Mouse (Mus musculus) lung, postnatal 0 days (tissue): ENCODE results near the gene Tm4sf5. TPM values are rescaled to one million over a fixed set of nuclear protein-coding genes. Genes with fewer than 3 reads are reported as not detected.

Source experiments
- ATAC-seq: fragments of 200-750 bp; cut with Nextera tagmentation; 2 replicates; pipeline ENCODE4 v1.8.0; 2017; ENCODE audit warnings: moderate library complexity
- DNase-seq: peaks from one replicate; pipeline ENCODE4 v3.0.0-alpha.2; 2016; ENCODE audit warnings: low spot score
- H3K27ac ChIP-seq: fragments of 300-500 bp; sonication (generic); 2 replicates; pipeline ENCODE4 v1.5.1; 2014; ENCODE audit warnings: antibody characterized with exemption, mild to moderate bottlenecking, low read length, mixed read lengths
- H3K27me3 ChIP-seq: fragments of 300-500 bp; sonication (generic); replicated peaks from 2 replicates; pipeline ENCODE4 v1.6.1; 2014; ENCODE audit warnings: low read length, mixed read lengths; ENCODE audit not compliant: insufficient read depth
- H3K36me3 ChIP-seq: fragments of 300-500 bp; sonication (generic); 2 replicates; pipeline ENCODE4 v1.6.1; 2014; ENCODE audit warnings: low read length, mixed read lengths; ENCODE audit not compliant: insufficient read depth
- H3K4me1 ChIP-seq: fragments of 300-500 bp; sonication (generic); 2 replicates; pipeline ENCODE4 v1.6.1; 2014; ENCODE audit warnings: antibody characterized with exemption, low read depth, low read length, mixed read lengths; ENCODE audit not compliant: insufficient read depth
- H3K4me2 ChIP-seq: fragments of 300-500 bp; sonication (generic); replicated peaks from 2 replicates; pipeline ENCODE4 v1.6.1; 2014; ENCODE audit warnings: low read depth, mild to moderate bottlenecking, low read length, moderate library complexity, mixed read lengths
- H3K4me3 ChIP-seq: fragments of 300-500 bp; sonication (generic); 2 replicates; pipeline ENCODE4 v1.5.1; 2014; ENCODE audit warnings: low read depth, low read length
- H3K9ac ChIP-seq: fragments of 300-500 bp; sonication (generic); replicated peaks from 2 replicates; pipeline ENCODE4 v1.6.1; 2014; ENCODE audit warnings: low read depth, mild to moderate bottlenecking
- H3K9me3 ChIP-seq: fragments of 300-500 bp; sonication (generic); 2 replicates; pipeline ENCODE4 v1.6.1; 2016; ENCODE audit warnings: low read length, mixed read lengths
- CTCF ChIP-seq: IDR thresholded peaks from 2 replicates; pipeline ENCODE4 v1.5.1; 2016; ENCODE audit warnings: antibody characterized with exemption, mild to moderate bottlenecking
- EP300 ChIP-seq: IDR thresholded peaks from 2 replicates; pipeline ENCODE4 v1.6.1; 2016; ENCODE audit warnings: antibody characterized with exemption, mild to moderate bottlenecking, control low read depth
- WGBS: fragments of 180-500 bp; shearing (Covaris S2); extraction: QIAGEN DNeasy Blood & Tissue Kit; methylation state at CpG from one replicate; pipeline ENCODE4 v1.1.7; 2014; 5-methylcytosine and 5-hydroxymethylcytosine counted together
- polyA plus RNA-seq: library from polyadenylated mRNA; unstranded; fragments of >200 nt; fragmentation: Nextera tagmentation; extraction: Ambion mirVana; gene quantifications from 2 replicates; pipeline ENCODE4 v1.2.1, GENCODE M21; 2015

Tm4sf5 gene
- polyA plus RNA-seq, 1 experiment from 2014 or later = 2.6 TPM

DNA sequence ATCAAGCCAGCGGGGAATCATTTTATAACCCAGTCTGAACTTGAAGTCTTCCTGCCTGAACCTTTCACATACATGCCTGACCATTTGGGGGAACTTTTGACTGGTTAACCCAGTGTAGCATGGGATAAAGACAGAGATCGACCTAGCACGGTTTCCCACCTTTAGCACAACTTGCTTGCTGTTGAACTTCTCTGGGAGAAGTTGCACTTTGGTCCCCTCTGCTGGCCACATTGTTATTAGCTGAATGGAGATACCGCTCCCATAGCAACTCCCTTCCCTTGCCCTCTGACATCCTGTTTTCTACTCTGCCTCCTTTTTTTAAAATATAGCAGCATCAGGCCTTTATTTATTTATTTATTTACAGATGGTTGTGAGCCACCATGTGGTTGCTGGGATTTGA lies 1.3 kb downstream of the Tm4sf5 start:
- Histone ChIP-seq H3K27ac (no peak overlapping the region), H3K4me3 (no peak overlapping the region), H3K4me1 (no peaks in the 10 kb centered on the region), H3K9me3 (no peaks in the 10 kb centered on the region), H3K9ac (no peak overlapping the region), H3K4me2 (0 out of 2 replicates have a peak overlapping the region, but pooled peaks have one; percentile 17), H3K36me3 (no peaks in the 10 kb centered on the region), H3K27me3 (no peaks in the 10 kb centered on the region)
- TF ChIP-seq EP300 = no peak
- peak; percentile 87 for TF ChIP-seq CTCF
- WGBS = 13% methylated on average over 4 of the region's 4 CpGs
- DNase-seq (peak; percentile 85), ATAC-seq (peak; percentile 59)

DNA sequence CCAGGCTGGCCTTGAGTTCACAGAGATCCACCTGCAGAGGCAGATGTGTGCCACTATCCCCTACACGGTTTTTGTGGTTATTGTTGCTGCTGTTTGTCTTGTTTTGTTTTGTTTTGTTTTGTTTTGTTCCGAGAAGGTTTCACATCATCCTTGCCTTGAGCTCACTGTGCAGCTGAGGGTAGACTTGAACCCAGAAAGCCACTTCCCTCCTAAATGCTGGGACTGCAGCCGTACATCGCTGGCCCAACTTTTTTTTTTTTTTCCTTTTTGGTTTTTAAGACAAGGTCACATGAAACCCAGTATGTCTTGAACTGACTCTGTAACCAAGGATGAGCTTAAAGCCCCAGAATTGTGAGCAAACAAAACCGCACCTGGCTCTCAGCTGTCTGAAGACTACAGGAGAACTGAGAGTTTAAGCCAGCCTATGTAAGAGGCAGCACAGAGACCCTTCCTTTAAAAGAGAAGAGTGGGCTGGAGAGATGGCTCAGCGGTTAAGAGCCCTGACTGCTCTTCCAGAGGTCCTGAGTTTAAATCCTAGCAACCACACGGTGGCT lies 2.0 kb downstream of the Tm4sf5 start:
- WGBS = 64% methylated on average over 7 of the region's 7 CpGs
- ATAC-seq = no peak
- Histone ChIP-seq H3K27ac (no peak overlapping the region), H3K4me1 (no peaks in the 10 kb centered on the region), H3K9ac (no peak overlapping the region), H3K4me2 (no peak overlapping the region), H3K27me3 (no peaks in the 10 kb centered on the region), H3K4me3 (no peak overlapping the region), H3K36me3 (no peaks in the 10 kb centered on the region), H3K9me3 (no peaks in the 10 kb centered on the region)
- DNase-seq = no peak
- TF ChIP-seq EP300 (no peak), CTCF (no peak)

DNA sequence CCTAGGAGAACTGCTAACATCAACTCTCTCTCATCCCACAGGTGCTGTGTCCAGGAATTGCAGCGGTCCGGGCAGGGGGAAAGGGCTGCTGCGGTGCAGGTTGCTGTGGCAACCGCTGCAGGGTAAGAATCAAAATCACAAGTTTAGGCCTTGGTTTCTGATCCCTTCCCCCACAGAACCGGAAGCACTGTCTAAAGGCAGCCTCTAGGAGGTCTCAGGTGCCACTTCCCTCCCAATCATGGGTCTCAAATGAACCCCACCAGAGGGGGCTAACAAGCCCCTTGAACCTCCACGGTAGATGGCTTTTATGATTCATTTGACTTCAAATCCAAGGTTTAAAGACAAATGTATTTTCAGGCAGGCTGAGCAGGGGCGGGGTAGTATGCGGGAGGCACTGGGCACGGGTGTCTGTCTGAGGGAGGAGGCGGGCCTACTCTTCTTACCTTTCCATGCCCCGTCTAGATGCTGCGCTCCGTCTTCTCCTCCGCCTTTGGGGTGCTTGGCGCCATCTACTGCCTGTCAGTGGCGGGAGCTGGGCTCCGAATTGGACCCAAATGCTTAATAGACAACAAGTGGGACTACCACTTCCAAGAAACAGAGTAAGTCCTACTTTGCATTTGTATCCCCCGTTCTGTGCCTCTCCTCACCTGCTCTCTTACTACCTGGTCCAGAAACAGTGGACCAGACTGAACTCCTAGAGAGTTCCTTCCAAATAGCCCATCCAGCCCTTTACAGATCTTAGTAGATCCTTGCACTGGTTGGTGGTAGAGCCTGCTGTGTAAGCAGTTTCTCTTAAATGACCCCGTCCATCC lies 4.9 kb downstream of the Tm4sf5 start:
- 11% methylated on average over 19 of the region's 19 CpGs for WGBS
- no peaks in the 10 kb centered on the region for H3K27me3 ChIP-seq
- H3K9ac ChIP-seq = no peak overlapping the region
- H3K9me3 ChIP-seq = no peaks in the 10 kb centered on the region
- H3K4me1 ChIP-seq = no peaks in the 10 kb centered on the region
- H3K4me2 ChIP-seq = no peak overlapping the region
- TF ChIP-seq EP300 = no peak
- peak; percentile 77 for TF ChIP-seq CTCF
- no peak overlapping the region for H3K4me3 ChIP-seq
- H3K27ac ChIP-seq = no peak overlapping the region
- no peaks in the 10 kb centered on the region for H3K36me3 ChIP-seq
- ATAC-seq (peak; percentile 64), DNase-seq (peak; percentile 70)

DNA sequence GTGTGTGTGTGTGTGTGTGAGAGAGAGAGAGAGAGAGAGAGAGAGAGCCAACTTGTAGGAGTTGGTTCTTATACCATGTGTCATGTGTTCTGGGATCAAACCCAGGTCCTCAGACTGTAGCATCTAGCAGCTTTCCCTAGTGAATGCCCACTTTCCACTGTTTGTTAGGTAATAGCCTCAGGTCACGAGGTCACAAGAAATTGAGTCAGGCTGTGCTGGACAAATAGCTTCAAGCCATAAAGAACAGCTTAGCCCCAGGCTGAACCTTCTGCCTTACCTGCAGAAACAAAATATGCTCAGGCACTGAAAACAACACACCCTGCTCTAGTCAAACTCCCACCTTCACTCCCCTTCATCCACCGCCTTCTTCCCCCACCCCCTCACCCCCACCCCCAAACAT lies 6.2 kb downstream of the Tm4sf5 start:
- WGBS = 69% methylated on average over 2 of the region's 2 CpGs
- Histone ChIP-seq H3K4me3 (no peak overlapping the region), H3K4me2 (no peak overlapping the region), H3K9me3 (no peaks in the 10 kb centered on the region), H3K9ac (no peak overlapping the region), H3K36me3 (no peaks in the 10 kb centered on the region), H3K27me3 (no peaks in the 10 kb centered on the region), H3K27ac (no peak overlapping the region), H3K4me1 (no peaks in the 10 kb centered on the region)
- ATAC-seq (no peak), DNase-seq (no peak)
- TF ChIP-seq EP300 = no peak
- TF ChIP-seq CTCF = no peak

DNA sequence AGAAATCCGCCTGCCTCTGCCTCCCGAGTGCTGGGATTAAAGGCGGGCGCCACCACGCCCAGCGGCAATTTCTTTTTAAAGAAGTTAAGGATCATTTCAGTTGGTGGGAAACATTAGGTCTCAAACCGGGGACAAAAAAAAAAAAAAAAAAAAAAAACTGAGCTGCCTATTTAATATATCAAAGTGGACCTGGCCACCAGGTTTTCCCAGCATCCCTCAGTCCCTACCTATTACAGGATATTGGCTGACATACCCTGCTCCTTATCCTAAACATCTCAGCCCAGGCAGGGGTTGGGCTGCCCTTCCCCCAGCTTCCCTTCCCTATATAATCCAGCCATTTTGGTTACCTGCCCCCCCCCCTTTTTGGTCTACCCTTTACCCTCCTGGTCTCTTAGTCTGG lies 6.8 kb downstream of the Tm4sf5 start:
- no peaks in the 10 kb centered on the region for H3K27me3 ChIP-seq
- H3K4me1 ChIP-seq = no peaks in the 10 kb centered on the region
- WGBS = 90% methylated on average over 7 of the region's 7 CpGs
- no peak overlapping the region for H3K4me2 ChIP-seq
- no peak for TF ChIP-seq CTCF
- no peak for TF ChIP-seq EP300
- DNase-seq (no peak), ATAC-seq (no peak)
- H3K9me3 ChIP-seq = no peaks in the 10 kb centered on the region
- H3K9ac ChIP-seq = no peak overlapping the region
- no peak overlapping the region for H3K27ac ChIP-seq
- no peaks in the 10 kb centered on the region for H3K36me3 ChIP-seq
- no peak overlapping the region for H3K4me3 ChIP-seq

DNA sequence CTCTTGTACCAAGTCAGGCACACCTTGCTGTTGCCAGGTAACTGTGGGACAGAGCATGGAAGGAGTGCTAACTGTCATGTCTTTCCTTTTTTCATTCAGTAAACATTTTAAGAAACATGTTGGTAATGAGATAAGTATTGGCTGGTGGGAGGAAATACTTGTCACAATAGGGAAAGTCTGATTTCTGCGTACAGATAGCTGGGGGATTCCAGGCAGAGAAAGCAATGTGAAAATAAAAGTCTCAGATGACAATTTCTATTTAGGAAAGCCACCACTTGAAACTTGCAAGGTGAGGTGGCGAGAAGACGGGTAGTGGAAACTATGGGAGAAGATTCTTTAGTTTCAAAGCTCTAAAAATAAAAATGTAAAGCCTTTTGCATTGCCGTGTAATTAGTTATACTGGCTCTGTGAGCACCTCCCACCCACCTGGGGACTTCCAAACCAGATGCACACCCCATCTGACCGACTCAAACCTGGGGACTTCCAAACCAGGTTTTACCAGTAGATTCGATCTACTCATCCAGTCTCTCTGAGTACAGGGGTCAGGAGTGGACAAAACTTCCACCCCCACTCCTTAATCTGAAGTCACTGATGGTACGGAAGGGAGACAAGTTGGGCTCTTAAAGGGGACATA lies 7.8 kb downstream of the Tm4sf5 start:
- no peak overlapping the region for H3K4me2 ChIP-seq
- no peaks in the 10 kb centered on the region for H3K27me3 ChIP-seq
- no peak for TF ChIP-seq CTCF
- no peak for TF ChIP-seq EP300
- no peak overlapping the region for H3K4me3 ChIP-seq
- H3K36me3 ChIP-seq = no peaks in the 10 kb centered on the region
- H3K4me1 ChIP-seq = no peaks in the 10 kb centered on the region
- no peak overlapping the region for H3K9ac ChIP-seq
- 64% methylated on average over 7 of the region's 7 CpGs for WGBS
- H3K9me3 ChIP-seq = no peaks in the 10 kb centered on the region
- DNase-seq = no peak
- ATAC-seq = no peak
- no peak overlapping the region for H3K27ac ChIP-seq
